Mouse (Mus musculus): ENCODE measurements around the gene Fancb.

GRCm38 (mm10) chrX:164978866-164979265 lies 1.5 kb upstream of the Fancb start:
- no peak for TF ChIP-seq POLR2A (IDR thresholded peaks at IDR 0.05; ENCODE audit: borderline replicate concordance, control insufficient read depth, low read depth, low read length)
- no peak for TF ChIP-seq CTCF (IDR thresholded peaks at IDR 0.05; ENCODE audit: control insufficient read depth, insufficient read depth, low read length)

Data from bone marrow, adult 2 months (tissue).